Mouse (Mus musculus) G1E (cell line): ENCODE measurements around the gene Olfr55. TPM values are rescaled to one million over a fixed set of nuclear protein-coding genes. Genes with fewer than 3 reads are reported as not detected.
"Not testable (repeated sequence)": the region's sequence is repeated elsewhere in the genome, so short reads cannot be mapped to it uniquely, and the experiment has no call there.

ENCODE experiments used
- ATAC-seq: 2 replicates; pipeline ENCODE4 v1.8.0; 2016; ENCODE audit warnings: mild to moderate bottlenecking; ENCODE audit not compliant: insufficient number of reproducible peaks, poor library complexity, low FRiP score, severe bottlenecking; ENCODE audit errors: extremely low read depth
- DNase-seq: peaks from one replicate; pipeline ENCODE4 v3.0.0; 2012; ENCODE audit warnings: low spot score
- H3K27me3 ChIP-seq: 2 replicates; pipeline ENCODE4 v1.6.1; 2012; ENCODE audit warnings: mild to moderate bottlenecking, low read length, inconsistent platforms; ENCODE audit not compliant: insufficient read depth
- H3K36me3 ChIP-seq: replicated peaks from 2 replicates; pipeline ENCODE3; 2012; ENCODE audit warnings: mild to moderate bottlenecking, inconsistent platforms
- H3K4me1 ChIP-seq: 2 replicates; pipeline ENCODE4 v1.6.1; 2012; ENCODE audit warnings: low read depth, low read length, inconsistent platforms, mixed read lengths; ENCODE audit not compliant: insufficient read depth
- H3K4me3 ChIP-seq: 2 replicates; pipeline ENCODE4 v1.5.1; 2012; ENCODE audit warnings: low read depth, mild to moderate bottlenecking, inconsistent platforms, low read length, moderate library complexity, mixed read lengths
- H3K9me3 ChIP-seq: replicated peaks from 2 replicates; pipeline ENCODE4 v1.6.1; 2012; ENCODE audit warnings: inconsistent platforms
- CTCF ChIP-seq: IDR thresholded peaks from 2 replicates; pipeline ENCODE4 v1.5.1; 2012; ENCODE audit warnings: low read depth, low read length, inconsistent platforms, mixed read lengths
- GATA1 ChIP-seq: IDR thresholded peaks from 2 replicates; pipeline ENCODE4 v1.6.1; 2012; ENCODE audit warnings: borderline replicate concordance, low read length, inconsistent platforms, mixed read lengths
- GATA2 ChIP-seq: IDR thresholded peaks from 2 replicates; pipeline ENCODE4 v1.6.1; 2012; ENCODE audit warnings: low read depth, low read length, inconsistent platforms, borderline replicate concordance
- POLR2AphosphoS5 ChIP-seq: IDR thresholded peaks from 2 replicates; pipeline ENCODE4 v1.6.1; 2012; ENCODE audit warnings: low read depth, low read length, inconsistent platforms; ENCODE audit not compliant: insufficient replicate concordance
- TAL1 ChIP-seq: conservative IDR thresholded peaks from 2 replicates; pipeline ENCODE4 v1.6.1; 2012; ENCODE audit warnings: low read depth, low read length, inconsistent platforms, mixed read lengths
- polyA plus RNA-seq: library from polyadenylated mRNA; stranded (reverse); fragments of >175 nt; gene quantifications from 2 replicates; pipeline ENCODE4 v1.2.3, GENCODE M21; 2012
- total RNA-seq, 2 experiments: library from RNA; stranded (forward) in 1 of 2; stranded (reverse) in 1 of 2; fragments of 200-1000 nt in 1 of 2; fragments of >200 nt in 1 of 2; fragmentation: Nextera tagmentation in 1 of 2; gene quantifications; 2 replicates each; pipeline ENCODE4 v1.2.3; 2014 to 2017

The Olfr55 gene
- total RNA-seq (2014; fragmentation: Nextera tagmentation), result not detected in 2 replicates
- 0.17 and 0.44 TPM in 2 replicates for total RNA-seq (2017)
- not detected in 2 replicates for polyA plus RNA-seq

DNA sequence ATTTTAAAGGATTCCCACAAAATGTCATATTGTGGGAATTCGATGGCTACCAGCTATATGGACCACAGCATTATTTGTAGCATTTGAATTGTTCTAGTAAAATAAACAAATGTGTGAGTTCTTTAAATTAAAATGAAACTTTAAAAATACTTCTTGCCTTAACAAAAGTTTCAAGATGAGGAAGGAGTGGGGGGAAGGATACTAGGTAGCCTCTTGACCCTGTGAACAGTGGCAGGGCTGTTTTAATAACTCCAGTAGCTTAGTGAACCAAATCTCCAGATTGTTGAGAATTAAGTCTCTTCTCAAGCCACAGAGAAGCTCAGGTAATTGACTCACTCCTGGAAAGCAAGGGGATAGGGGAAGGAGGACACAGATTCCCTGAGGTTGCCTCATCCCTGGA is at the start of gene Olfr55:
Gene Olfr55 (plus strand): TSS at position 301 of the 400 bp plus-strand sequence.
- H3K4me3 ChIP-seq, DNase-seq, ATAC-seq, H3K36me3 ChIP-seq, H3K9me3 ChIP-seq, H3K27me3 ChIP-seq, H3K4me1 ChIP-seq: not testable (repeated sequence)

DNA sequence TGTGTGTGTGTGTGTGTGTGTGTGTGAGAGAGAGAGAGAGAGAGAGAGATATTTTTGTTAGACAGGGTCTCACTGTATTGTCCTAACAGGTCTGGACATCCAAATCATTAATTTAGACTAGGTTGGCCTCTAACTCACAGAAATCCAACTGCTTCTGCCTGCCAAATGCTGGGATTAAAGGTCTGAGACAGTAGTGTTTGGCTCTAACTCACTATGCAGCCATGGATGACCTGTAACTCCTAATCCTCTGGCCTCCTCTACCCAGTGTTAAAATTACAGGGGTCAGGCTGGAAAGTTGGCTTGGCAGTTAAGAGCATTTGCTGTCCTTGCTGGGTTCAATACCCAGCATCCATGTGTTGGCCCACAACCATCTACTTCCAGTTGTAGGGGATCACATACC is 43.7 kb upstream of the Olfr55 start:
- H3K36me3 ChIP-seq, result no peaks in the 10 kb centered on the region
- DNase-seq (no peak), ATAC-seq (no peak)

DNA sequence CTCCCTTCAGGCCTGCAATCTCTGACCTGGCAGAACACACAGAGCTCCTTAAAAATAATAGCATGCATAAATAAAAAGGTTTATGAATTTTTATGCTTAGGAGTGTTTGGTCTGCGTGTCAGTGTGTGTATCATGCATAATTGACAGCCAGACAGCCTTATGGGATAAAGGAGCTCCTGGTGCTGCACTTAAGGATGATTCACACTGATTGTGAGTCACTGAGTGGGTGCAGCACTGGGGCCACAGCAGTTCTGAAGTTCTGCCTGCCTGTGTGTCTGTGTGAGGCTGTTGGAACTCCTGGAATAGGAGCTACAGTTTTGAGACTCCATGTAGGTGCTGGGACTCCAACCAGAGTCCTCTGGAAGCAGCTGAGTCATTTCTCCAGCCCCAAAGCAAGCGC is 42.0 kb upstream of the Olfr55 start:
- DNase-seq (no peak), ATAC-seq (no peak)
- H3K4me1 ChIP-seq, result no peaks in the 10 kb centered on the region
- no peak for TF ChIP-seq CTCF
- TF ChIP-seq TAL1, result no peak
- no peak for TF ChIP-seq POLR2AphosphoS5
- no peak for TF ChIP-seq GATA2
- no peak for TF ChIP-seq GATA1
- no peaks in the 10 kb centered on the region for H3K9me3 ChIP-seq
- H3K36me3 ChIP-seq, result no peaks in the 10 kb centered on the region
- H3K4me3 ChIP-seq, result no peak overlapping the region
- no peaks in the 10 kb centered on the region for H3K27me3 ChIP-seq

More for the DNA sequence above, 43.7 kb upstream of the Olfr55 start:
- TF ChIP-seq GATA2 (no peak), GATA1 (no peak), TAL1 (no peak), POLR2AphosphoS5 (no peak), CTCF (no peak)
- H3K9me3 ChIP-seq, result no peaks in the 10 kb centered on the region
- 0 out of 2 replicates have a peak, but pooled peaks cover 2% of the 10 kb centered on the region for H3K27me3 ChIP-seq
- H3K4me1 ChIP-seq, result no peaks in the 10 kb centered on the region
- no peak overlapping the region for H3K4me3 ChIP-seq

DNA sequence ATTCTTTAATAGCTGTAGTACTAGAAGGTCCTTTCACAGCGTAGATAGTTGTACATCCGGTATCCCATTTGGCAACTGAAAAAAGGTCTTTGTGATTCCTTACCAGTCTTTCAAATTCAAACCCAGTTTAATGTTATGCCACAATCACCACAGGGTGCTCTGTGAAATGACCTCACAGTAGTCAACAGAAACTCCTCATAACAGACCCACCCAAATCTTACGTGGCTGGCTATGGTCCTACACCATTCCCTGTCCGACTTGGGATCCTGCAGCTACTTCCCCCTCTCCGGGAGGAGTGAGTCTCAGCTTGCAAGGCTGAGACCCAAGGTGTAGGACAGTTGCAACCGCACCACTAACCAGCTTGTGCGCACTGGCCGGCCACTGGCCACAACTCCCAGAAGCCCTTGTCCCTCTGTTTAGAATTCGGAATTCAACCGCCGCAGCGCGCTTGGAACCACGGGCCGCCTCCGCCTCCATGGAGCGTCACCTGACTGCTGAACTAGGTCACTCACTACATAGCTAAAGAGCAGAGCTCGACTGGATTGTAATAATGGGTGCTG is 28.9 kb upstream of the Olfr55 start, which contains the start of gene Morc2b:
Gene Morc2b (minus strand): TSS at position 423 of the 560 bp plus-strand sequence.
- no peaks in the 10 kb centered on the region for H3K27me3 ChIP-seq
- H3K36me3 ChIP-seq, result no peaks in the 10 kb centered on the region
- no peak for DNase-seq
- no peaks in the 10 kb centered on the region for H3K4me1 ChIP-seq
- no peaks in the 10 kb centered on the region for H3K9me3 ChIP-seq
- TF ChIP-seq POLR2AphosphoS5, result no peak
- no peak for TF ChIP-seq GATA1
- TF ChIP-seq CTCF, result no peak
- TF ChIP-seq GATA2, result no peak
- TF ChIP-seq TAL1, result no peak
- H3K4me3 ChIP-seq, result no peak within 1 kb of the TSS
- ATAC-seq, result no peak

DNA sequence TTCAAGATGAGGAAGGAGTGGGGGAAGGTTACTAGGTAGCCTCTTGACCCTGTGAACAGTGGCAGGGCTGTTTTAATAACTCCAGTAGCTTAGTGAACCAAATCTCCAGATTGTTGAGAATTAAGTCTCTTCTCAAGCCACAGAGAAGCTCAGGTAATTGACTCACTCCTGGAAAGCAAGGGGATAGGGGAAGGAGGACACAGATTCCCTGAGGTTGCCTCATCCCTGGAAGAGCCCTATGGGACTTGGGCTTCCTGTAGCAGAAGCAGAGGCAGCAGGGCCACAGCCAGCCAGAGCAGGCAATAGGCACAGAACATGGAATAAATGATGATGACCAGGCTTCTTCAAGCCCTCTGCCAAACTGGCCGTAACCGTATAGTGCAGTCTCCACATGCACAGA is 22.8 kb downstream of the Olfr55 start, which contains the start of gene Olfr239:
Gene Olfr239 (plus strand): TSS at position 301 of the 400 bp plus-strand sequence.
- not testable (repeated sequence) for H3K9me3 ChIP-seq, DNase-seq, H3K27me3 ChIP-seq, H3K4me3 ChIP-seq, H3K4me1 ChIP-seq, H3K36me3 ChIP-seq, ATAC-seq

DNA sequence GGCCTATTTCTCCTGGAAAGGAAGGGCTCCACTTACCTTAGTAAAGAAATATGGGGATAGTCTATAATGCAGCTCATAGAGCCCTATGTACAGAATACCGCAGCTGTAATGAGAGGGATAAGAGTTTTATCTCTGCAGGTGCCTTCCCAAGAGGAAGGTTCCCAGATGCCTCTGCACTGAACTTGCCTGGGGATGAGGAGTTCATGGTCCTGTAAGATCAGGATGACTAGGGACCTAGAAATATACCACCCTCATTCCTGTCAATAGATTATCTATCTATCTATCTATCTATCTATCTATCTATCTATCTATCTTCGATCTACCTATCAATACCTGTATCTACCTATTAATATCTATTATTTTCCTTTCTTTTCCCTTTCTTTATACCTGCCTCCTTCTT is 53.3 kb downstream of the Olfr55 start, which contains the start of gene Olfr1564:
Gene Olfr1564 (minus strand): TSS at position 101 of the 400 bp plus-strand sequence.
- DNase-seq (no peak), ATAC-seq (no peak)
- Histone ChIP-seq H3K27me3 (no peaks in the 10 kb centered on the region), H3K4me3 (no peak within 1 kb of the TSS), H3K36me3 (no peaks in the 10 kb centered on the region), H3K9me3 (no peaks in the 10 kb centered on the region), H3K4me1 (no peaks in the 10 kb centered on the region)
- TF ChIP-seq TAL1 (no peak), GATA2 (no peak), CTCF (no peak), POLR2AphosphoS5 (no peak), GATA1 (no peak)

Other genes starting within 250 kb of the Olfr55 start
- 39.1 and 51.8 TPM in 2 replicates for gene Cyp4f13, start 221.0 kb upstream of the Olfr55 start, total RNA-seq (2014; fragmentation: Nextera tagmentation)
- 12.1 and 17.8 TPM in 2 replicates for gene Cyp4f13, start 221.0 kb upstream of the Olfr55 start, total RNA-seq (2017)
- gene Cyp4f13, start 221.0 kb upstream of the Olfr55 start, polyA plus RNA-seq, result 16.7 and 20.3 TPM in 2 replicates
- gene Zfp472, start 202.6 kb upstream of the Olfr55 start, total RNA-seq (2014; fragmentation: Nextera tagmentation), result 9.0 and 12.9 TPM in 2 replicates
- 13.4 and 15.5 TPM in 2 replicates for gene Zfp472, start 202.6 kb upstream of the Olfr55 start, total RNA-seq (2017)
- 0.26 and 0.40 TPM in 2 replicates for gene Zfp472, start 202.6 kb upstream of the Olfr55 start, polyA plus RNA-seq
- gene Zfp952, start 175.3 kb upstream of the Olfr55 start, total RNA-seq (2014; fragmentation: Nextera tagmentation), result 11.4 and 11.8 TPM in 2 replicates
- gene Zfp952, start 175.3 kb upstream of the Olfr55 start, total RNA-seq (2017), result 11.8 and 13.1 TPM in 2 replicates
- 0.28 and 0.35 TPM in 2 replicates for gene Zfp952, start 175.3 kb upstream of the Olfr55 start, polyA plus RNA-seq
- gene Zfp763, start 135.0 kb upstream of the Olfr55 start, total RNA-seq (2014; fragmentation: Nextera tagmentation), result 15.0 and 16.7 TPM in 2 replicates
- gene Zfp763, start 135.0 kb upstream of the Olfr55 start, total RNA-seq (2017), result 11.2 and 11.5 TPM in 2 replicates
- gene Zfp763, start 135.0 kb upstream of the Olfr55 start, polyA plus RNA-seq, result 0.11 and 0.25 TPM in 2 replicates
- not detected in 2 replicates for gene 4921501E09Rik, start 100.4 kb upstream of the Olfr55 start, total RNA-seq (2014; fragmentation: Nextera tagmentation)
- 0.05 and 0.06 TPM in 2 replicates for gene 4921501E09Rik, start 100.4 kb upstream of the Olfr55 start, total RNA-seq (2017)
- not detected in 2 replicates for gene 4921501E09Rik, start 100.4 kb upstream of the Olfr55 start, polyA plus RNA-seq
- gene Zfp563, start 79.1 kb upstream of the Olfr55 start, total RNA-seq (2014; fragmentation: Nextera tagmentation), result 7.4 and 9.6 TPM in 2 replicates
- gene Zfp563, start 79.1 kb upstream of the Olfr55 start, total RNA-seq (2017), result 7.5 and 10.5 TPM in 2 replicates
- 0.56 and 0.65 TPM in 2 replicates for gene Zfp563, start 79.1 kb upstream of the Olfr55 start, polyA plus RNA-seq
- gene Morc2b, start 28.8 kb upstream of the Olfr55 start, total RNA-seq (2014; fragmentation: Nextera tagmentation), result not detected in 2 replicates
- gene Morc2b, start 28.8 kb upstream of the Olfr55 start, total RNA-seq (2017), result 0.12 and 0.22 TPM in 2 replicates
- not detected in 2 replicates for gene Morc2b, start 28.8 kb upstream of the Olfr55 start, polyA plus RNA-seq
- gene Olfr239, start 22.9 kb downstream of the Olfr55 start, total RNA-seq (2014; fragmentation: Nextera tagmentation), result not detected in 2 replicates
- gene Olfr239, start 22.9 kb downstream of the Olfr55 start, total RNA-seq (2017), result not detected in 2 replicates
- not detected in 2 replicates for gene Olfr239, start 22.9 kb downstream of the Olfr55 start, polyA plus RNA-seq
- not detected in 2 replicates for gene Olfr1564, start 53.2 kb downstream of the Olfr55 start, total RNA-seq (2014; fragmentation: Nextera tagmentation)
- under 0.01 and 0.06 TPM in 2 replicates for gene Olfr1564, start 53.2 kb downstream of the Olfr55 start, total RNA-seq (2017)
- gene Olfr1564, start 53.2 kb downstream of the Olfr55 start, polyA plus RNA-seq, result not detected in 2 replicates
- 29.0 and 30.5 TPM in 2 replicates for gene Zfp955a, start 86.7 kb downstream of the Olfr55 start, total RNA-seq (2014; fragmentation: Nextera tagmentation)
- 24.6 and 26.8 TPM in 2 replicates for gene Zfp955a, start 86.7 kb downstream of the Olfr55 start, total RNA-seq (2017)
- 0.37 and 0.50 TPM in 2 replicates for gene Zfp955a, start 86.7 kb downstream of the Olfr55 start, polyA plus RNA-seq
- not detected in 2 replicates for gene Olfr63, start 96.2 kb downstream of the Olfr55 start, total RNA-seq (2014; fragmentation: Nextera tagmentation)
- gene Olfr63, start 96.2 kb downstream of the Olfr55 start, total RNA-seq (2017), result 0.06 and 0.11 TPM in 2 replicates
- gene Olfr63, start 96.2 kb downstream of the Olfr55 start, polyA plus RNA-seq, result not detected in 2 replicates
- gene Zfp955b, start 121.1 kb downstream of the Olfr55 start, total RNA-seq (2014; fragmentation: Nextera tagmentation), result 17.8 and 18.1 TPM in 2 replicates
- gene Zfp955b, start 121.1 kb downstream of the Olfr55 start, total RNA-seq (2017), result 14.3 and 17.8 TPM in 2 replicates
- gene Zfp955b, start 121.1 kb downstream of the Olfr55 start, polyA plus RNA-seq, result 0.44 and 0.62 TPM in 2 replicates
- gene Zfp81, start 190.4 kb downstream of the Olfr55 start, total RNA-seq (2014; fragmentation: Nextera tagmentation), result 27.7 and 30.3 TPM in 2 replicates
- 14.5 TPM in 2 replicates for gene Zfp81, start 190.4 kb downstream of the Olfr55 start, total RNA-seq (2017)
- gene Zfp81, start 190.4 kb downstream of the Olfr55 start, polyA plus RNA-seq, result 0.22 and 0.35 TPM in 2 replicates
- 58.9 and 65.6 TPM in 2 replicates for gene Zfp101, start 226.2 kb downstream of the Olfr55 start, total RNA-seq (2014; fragmentation: Nextera tagmentation)
- gene Zfp101, start 226.2 kb downstream of the Olfr55 start, total RNA-seq (2017), result 68.2 and 97.1 TPM in 2 replicates
- 0.55 and 0.87 TPM in 2 replicates for gene Zfp101, start 226.2 kb downstream of the Olfr55 start, polyA plus RNA-seq